In the genomic region with DNA sequence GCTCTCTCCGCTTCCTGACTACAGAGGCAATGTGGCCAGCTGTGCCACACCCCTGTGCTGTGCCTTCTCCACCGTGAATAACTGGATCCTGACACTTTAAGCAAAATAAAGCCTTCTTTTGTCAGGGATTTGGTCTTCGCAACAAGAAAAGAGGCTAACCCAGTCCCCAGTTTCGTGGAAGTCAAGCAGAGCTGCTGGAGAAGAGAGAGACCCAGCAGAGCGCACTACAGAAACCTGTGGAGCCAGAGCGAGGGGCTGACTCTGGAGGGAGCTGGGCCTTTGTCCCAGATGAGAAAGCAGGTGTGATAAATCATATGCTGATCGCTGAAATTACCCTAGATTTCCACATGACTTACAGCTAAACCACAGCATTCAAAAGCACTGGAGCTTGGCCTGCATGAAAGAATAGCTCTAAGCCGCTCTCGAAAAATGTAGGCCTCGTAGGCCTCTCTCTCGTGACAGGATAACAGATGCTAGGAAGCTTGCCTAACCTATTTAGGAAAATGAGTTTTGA, we compare ENCODE assay signal across 9 mouse cellular contexts. TPM values are rescaled to one million over a fixed set of nuclear protein-coding genes. Genes with fewer than 3 reads are reported as not detected.
DNase-seq lines count a peak whose midpoint lies in the region; ATAC-seq and TF ChIP-seq lines count a peak whose summit lies in the region.
"Had no signal": no experiment of that assay in that cellular context is flagged by ENCODE, and none has a peak within 500 bp of the region (broad histone marks: within the 10 kb centered on the region; RNA-seq: fewer than 3 reads in every experiment).

No protein-coding gene starts in this region.

- no peaks in the 10 kb centered on the region for H3K4me1 ChIP-seq in kidney, adult 2 months (ENCODE audit: control insufficient read depth, insufficient read depth, low read length)
- peaks cover 8% of the 10 kb centered on the region; the same call in 1 of the 2 replicates for H3K4me1 ChIP-seq in forebrain, embryonic 13.5 days
- peaks cover 5% of the 10 kb centered on the region for H3K4me1 ChIP-seq in midbrain, embryonic 11.5 days (ENCODE audit: control insufficient read depth, insufficient read depth, low read length)

- no peak overlapping the region for H3K4me3 ChIP-seq in kidney, adult 2 months (ENCODE audit: insufficient read depth, low read depth, low read length)
- no peak overlapping the region for H3K4me3 ChIP-seq in forebrain, embryonic 13.5 days
- no peak overlapping the region for H3K4me3 ChIP-seq in midbrain, embryonic 11.5 days (ENCODE audit: low read depth, low read length)
- H3K4me3 ChIP-seq: lung, embryonic 15.5 days had no signal

- peak; percentile 70 for ATAC-seq in forebrain, embryonic 13.5 days
- peak; percentile 67 for ATAC-seq in midbrain, embryonic 11.5 days (ENCODE audit: low FRiP score)

- DNase-seq in kidney, postnatal 4 days, result peak; percentile 26 to 45
- no peak for DNase-seq in kidney, adult 2 months
- peak; percentile 92 for DNase-seq in midbrain, embryonic 11.5 days (ENCODE audit: low spot score, missing footprints)
- DNase-seq in thymus, postnatal 10 days (ENCODE audit: low spot score in 2 of 2), result peak; percentile 28 to 39
- no peak for DNase-seq in cerebellum, adult 18-20 months
- DNase-seq in testis, postnatal 14 days (ENCODE audit: low spot score), result no peak
- DNase-seq in adipocyte (ENCODE audit: low spot score), result no peak

- H3K9me3 ChIP-seq in forebrain, embryonic 13.5 days (replicated peaks), result no peaks in the 10 kb centered on the region
- no peaks in the 10 kb centered on the region for H3K9me3 ChIP-seq in midbrain, embryonic 11.5 days (ENCODE audit: control insufficient read depth, low read length)
- H3K9me3 ChIP-seq: lung, embryonic 15.5 days had no signal

- TF ChIP-seq POLR2A in kidney, adult 2 months (IDR thresholded peaks at IDR 0.05; ENCODE audit: low read depth, low read length), result no peak

- H3K27me3 ChIP-seq in kidney, adult 2 months (replicated peaks; ENCODE audit: control insufficient read depth, insufficient read depth, low read length), result no peaks in the 10 kb centered on the region
- H3K27me3 ChIP-seq in forebrain, embryonic 13.5 days, result no peaks in the 10 kb centered on the region
- no peaks in the 10 kb centered on the region for H3K27me3 ChIP-seq in midbrain, embryonic 11.5 days (ENCODE audit: control insufficient read depth, insufficient read depth, low read length)
- H3K27me3 ChIP-seq: lung, embryonic 15.5 days had no signal

- H3K36me3 ChIP-seq in kidney, adult 2 months (ENCODE audit: control insufficient read depth, insufficient read depth, low read length), result no peaks in the 10 kb centered on the region
- H3K36me3 ChIP-seq in forebrain, embryonic 13.5 days (ENCODE audit: poor library complexity, severe bottlenecking), result no peaks in the 10 kb centered on the region
- no peaks in the 10 kb centered on the region for H3K36me3 ChIP-seq in midbrain, embryonic 11.5 days (ENCODE audit: control insufficient read depth, insufficient read depth, low read length)
- H3K36me3 ChIP-seq: lung, embryonic 15.5 days had no signal

- no peak overlapping the region for H3K27ac ChIP-seq in kidney, adult 2 months (ENCODE audit: insufficient read depth, low read depth, low read length)
- peak overlapping the region; percentile 44; the same call in 1 of the 2 replicates for H3K27ac ChIP-seq in forebrain, embryonic 13.5 days
- H3K27ac ChIP-seq in midbrain, embryonic 11.5 days (ENCODE audit: low read depth, low read length), result peak overlapping the region; percentile 79
- H3K27ac ChIP-seq: lung, embryonic 15.5 days had no signal

- no peak for TF ChIP-seq CTCF in kidney, adult 2 months (conservative IDR thresholded peaks at IDR 0.05; ENCODE audit: insufficient read depth, insufficient read length, low read depth, low read length)

- no peak overlapping the region for H3K9ac ChIP-seq in forebrain, embryonic 13.5 days
- H3K9ac ChIP-seq in midbrain, embryonic 11.5 days (ENCODE audit: low read length), result no peak overlapping the region
- H3K9ac ChIP-seq: lung, embryonic 15.5 days had no signal

- no peak overlapping the region; the same call in 1 of the 2 replicates for H3K4me2 ChIP-seq in forebrain, embryonic 13.5 days
- H3K4me2 ChIP-seq in midbrain, embryonic 11.5 days, result no peak overlapping the region
- H3K4me2 ChIP-seq: lung, embryonic 15.5 days had no signal

- WGBS in kidney, adult 2 months, result 68% methylated on average over 11 of the region's 11 CpGs
- 12% methylated on average over 11 of the region's 11 CpGs for WGBS in forebrain, embryonic 13.5 days
- 21% methylated on average over 11 of the region's 11 CpGs for WGBS in midbrain, embryonic 11.5 days

RNA-seq across cellular contexts. Expression of gene Edaradd, which starts 16.9 kb away (rescaled TPM):
- 0.53 and 0.55 TPM in 2 replicates for polyA plus RNA-seq in kidney, adult 2 months (2012; rRNA removed)
- polyA plus RNA-seq in forebrain, embryonic 13.5 days (2015; fragmentation: Nextera tagmentation; extraction: Ambion mirVana), result 1.0 and 1.3 TPM in 2 replicates
- polyA plus RNA-seq in midbrain, embryonic 11.5 days (2014; fragmentation: Nextera tagmentation; extraction: Ambion mirVana), result 2.2 and 3.2 TPM in 2 replicates

RNA-seq across cellular contexts. Expression of gene Lgals8, which starts 38.6 kb away (rescaled TPM):
- polyA plus RNA-seq in kidney, adult 2 months (2012; rRNA removed), result 34.6 and 40.3 TPM in 2 replicates
- polyA plus RNA-seq in forebrain, embryonic 13.5 days (2015; fragmentation: Nextera tagmentation; extraction: Ambion mirVana), result 8.0 and 10.6 TPM in 2 replicates
- polyA plus RNA-seq in midbrain, embryonic 11.5 days (2014; fragmentation: Nextera tagmentation; extraction: Ambion mirVana), result 10.5 and 13.8 TPM in 2 replicates

Comparison
In these comparisons a context has a peak if more than half of its experiments do, and no peak if none do; other contexts are left out.
1. DNase-seq: peak in kidney, postnatal 4 days (2 of 2), midbrain, embryonic 11.5 days (single experiment) and thymus, postnatal 10 days (2 of 2); none in kidney, adult 2 months (single experiment), cerebellum, adult 18-20 months (0 of 2), testis, postnatal 14 days (single experiment) and adipocyte (single experiment).